8 mouse cellular contexts compared by ENCODE assay signal in genomic region chr15:79108421-79109320, GRCm38 (mm10). TPM values are rescaled to one million over a fixed set of nuclear protein-coding genes. Genes with fewer than 3 reads are reported as not detected.
A peak's percentile ranks its signal among the peaks of the same experiment; 100 is the strongest.
DNase-seq lines count a peak whose midpoint lies in the region; ATAC-seq and TF ChIP-seq lines count a peak whose summit lies in the region.

Micall1 (plus strand) TSS chr15:79108898.

- no peaks in the 10 kb centered on the region for H3K27me3 ChIP-seq in embryonic facial prominence, embryonic 13.5 days
- H3K27me3 ChIP-seq in heart, embryonic 10.5 days (ENCODE audit: insufficient read depth, poor library complexity, severe bottlenecking) = no peaks in the 10 kb centered on the region
- no peaks in the 10 kb centered on the region for H3K27me3 ChIP-seq in liver, adult 2 months (ENCODE audit: control insufficient read depth, insufficient read depth, low read length)
- H3K27me3 ChIP-seq in stomach, postnatal 0 days (ENCODE audit: control insufficient read depth, insufficient read depth, low read length) = no peaks in the 10 kb centered on the region

- H3K4me2 ChIP-seq in embryonic facial prominence, embryonic 13.5 days = peak within 1 kb of the TSS; percentile 85
- peak within 1 kb of the TSS; percentile 91 for H3K4me2 ChIP-seq in stomach, postnatal 0 days (replicated peaks; ENCODE audit: low read depth)

- no peaks in the 10 kb centered on the region for H3K9me3 ChIP-seq in embryonic facial prominence, embryonic 13.5 days
- no peaks in the 10 kb centered on the region for H3K9me3 ChIP-seq in heart, embryonic 10.5 days
- no peaks in the 10 kb centered on the region for H3K9me3 ChIP-seq in stomach, postnatal 0 days (ENCODE audit: control insufficient read depth, low read length)

- H3K9ac ChIP-seq in embryonic facial prominence, embryonic 13.5 days = peak within 1 kb of the TSS; percentile 91
- peak within 1 kb of the TSS; percentile 98 for H3K9ac ChIP-seq in liver, adult 2 months (ENCODE audit: low read depth, low read length)
- H3K9ac ChIP-seq in stomach, postnatal 0 days (ENCODE audit: low read length) = peak within 1 kb of the TSS; percentile 94

- H3K4me3 ChIP-seq in embryonic facial prominence, embryonic 13.5 days = peak within 1 kb of the TSS; percentile 93
- peak within 1 kb of the TSS; percentile 84 for H3K4me3 ChIP-seq in heart, embryonic 10.5 days
- H3K4me3 ChIP-seq in liver, adult 2 months (ENCODE audit: insufficient read depth, low read depth, low read length) = peak within 1 kb of the TSS; percentile 94
- H3K4me3 ChIP-seq in stomach, postnatal 0 days (ENCODE audit: low read depth, low read length) = peak within 1 kb of the TSS; percentile 87

- peak; percentile 61; the same call in 1 of the 2 replicates for TF ChIP-seq POLR2A in liver, adult 2 months (IDR thresholded peaks at IDR 0.05; ENCODE audit: extremely low read depth, insufficient read depth, low read length)

- under 1% methylated on average over 75 of the region's 85 CpGs for WGBS in embryonic facial prominence, embryonic 13.5 days
- under 1% methylated on average over 79 of the region's 85 CpGs for WGBS in heart, embryonic 10.5 days
- WGBS in liver, adult 2 months = 3% methylated on average over 72 of the region's 85 CpGs
- WGBS in stomach, postnatal 0 days = under 1% methylated on average over 47 of the region's 85 CpGs

- no peak for TF ChIP-seq EP300 in stomach, postnatal 0 days (optimal IDR thresholded peaks at IDR 0.05)

- DNase-seq in 416B (ENCODE audit: low read depth) = peak; percentile 51
- peak; percentile 71 for DNase-seq in adrenal gland, adult 8-10 months
- DNase-seq in heart, embryonic 10.5 days (ENCODE audit: low spot score) = peak; percentile 85
- peak; percentile 77 for DNase-seq in kidney, adult 9 months
- peak; percentile 60 for DNase-seq in liver, adult 2 months (ENCODE audit: extremely low read depth, low read depth, low spot score)
- peak; percentile 82 for DNase-seq in stomach, postnatal 0 days (ENCODE audit: low spot score)

- peak within 1 kb of the TSS; percentile 89 for H3K27ac ChIP-seq in embryonic facial prominence, embryonic 13.5 days
- H3K27ac ChIP-seq in heart, embryonic 10.5 days = peak within 1 kb of the TSS; percentile 98
- H3K27ac ChIP-seq in liver, adult 2 months (replicated peaks; ENCODE audit: insufficient read depth, low read depth, low read length) = peak within 1 kb of the TSS; percentile 68
- peak within 1 kb of the TSS; percentile 98 for H3K27ac ChIP-seq in stomach, postnatal 0 days (replicated peaks)

- H3K4me1 ChIP-seq in embryonic facial prominence, embryonic 13.5 days = peaks cover 32% of the 10 kb centered on the region
- peaks cover 41% of the 10 kb centered on the region for H3K4me1 ChIP-seq in heart, embryonic 10.5 days
- peaks cover 11% of the 10 kb centered on the region for H3K4me1 ChIP-seq in liver, adult 2 months (ENCODE audit: control insufficient read depth, insufficient read depth, low read length)
- H3K4me1 ChIP-seq in stomach, postnatal 0 days (replicated peaks; ENCODE audit: control insufficient read depth, insufficient read depth) = peaks cover 5% of the 10 kb centered on the region

- peaks cover 16% of the 10 kb centered on the region for H3K36me3 ChIP-seq in embryonic facial prominence, embryonic 13.5 days
- H3K36me3 ChIP-seq in heart, embryonic 10.5 days = peaks cover 15% of the 10 kb centered on the region
- H3K36me3 ChIP-seq in liver, adult 2 months (ENCODE audit: control insufficient read depth, insufficient read depth, low read length) = no peaks in the 10 kb centered on the region
- peaks cover 3% of the 10 kb centered on the region; the same call in 1 of the 2 replicates for H3K36me3 ChIP-seq in stomach, postnatal 0 days (ENCODE audit: control insufficient read depth, insufficient read depth, low read length)

- H3K79me2 ChIP-seq in liver, adult 2 months (ENCODE audit: control insufficient read depth, insufficient read depth, low read length) = peaks cover 16% of the 10 kb centered on the region

- no peak for TF ChIP-seq CTCF in liver, adult 2 months (IDR thresholded peaks at IDR 0.05; ENCODE audit: low read depth, low read length)
- no peak for TF ChIP-seq CTCF in stomach, postnatal 0 days (IDR thresholded peaks at IDR 0.05; ENCODE audit: low read depth)

- peak; percentile 68 for ATAC-seq in embryonic facial prominence, embryonic 13.5 days (ENCODE audit: insufficient number of reproducible peaks, insufficient read depth, low FRiP score, low TSS enrichment, low read depth)
- peak; percentile 28; the same call in 1 of the 2 replicates for ATAC-seq in monocyte, adult 5-6 weeks (replicated peaks; ENCODE audit: insufficient number of reproducible peaks, low FRiP score, low TSS enrichment, poor library complexity, severe bottlenecking)
- peak; percentile 89 for ATAC-seq in stomach, postnatal 0 days (ENCODE audit: low FRiP score, low TSS enrichment)

RNA-seq across cellular contexts. Expression of gene Micall1, which starts in this region (rescaled TPM):
- 10 to 100 TPM; 40.6 to 88.2 (median 55.8) TPM for total RNA-seq in adrenal gland, adult 8-10 months (2022)
- 12.8 and 13.8 TPM in 2 replicates for polyA plus RNA-seq in embryonic facial prominence, embryonic 13.5 days (2015; fragmentation: Nextera tagmentation; extraction: Ambion mirVana)
- 13.1 and 14.5 TPM in 2 replicates for polyA plus RNA-seq in heart, embryonic 10.5 days (2016; fragmentation: Nextera tagmentation; extraction: Ambion mirVana)
- total RNA-seq in liver, adult 2 months (2014; rRNA removed) = 3.0 and 3.3 TPM in 2 replicates
- polyA plus RNA-seq in liver, adult 2 months (2012; rRNA removed) = 6.2 and 8.9 TPM in 2 replicates
- total RNA-seq in monocyte, adult 5-6 weeks (2017) = 12.9 to 26.3 TPM (median 16.2 TPM) in 3 replicates
- 7.0 and 7.8 TPM in 2 replicates for polyA plus RNA-seq in stomach, postnatal 0 days (2015; fragmentation: Nextera tagmentation; extraction: Ambion mirVana)

Comparison
In these comparisons a context has a peak if more than half of its experiments do, and no peak if none do; other contexts are left out.
1. Peak in every context shown above with its lines: DNase-seq, ATAC-seq, H3K4me3 ChIP-seq and H3K27ac ChIP-seq.
2. ATAC-seq: peak in every context shown above with its lines; median percentile 89 in stomach, postnatal 0 days; 68 in embryonic facial prominence, embryonic 13.5 days; 28 in monocyte, adult 5-6 weeks.